Mouse (Mus musculus) lung, adult 2 months (tissue): ENCODE measurements at regions not wholly inside any gene's neighbourhood (a gene's known extent, or its start where the extent isn't known, plus 50 kb on each side); places are given as distances from the start of the nearest gene placed in this dataset.

Source experiments
- CTCF ChIP-seq: fragments of 200-500 bp; IDR thresholded peaks from 2 replicates; pipeline ENCODE4 v1.5.1; 2011; ENCODE audit warnings: mild to moderate bottlenecking, low read length, control low read depth; ENCODE audit not compliant: insufficient read depth
- POLR2A ChIP-seq: fragments of 200-500 bp; IDR thresholded peaks from 2 replicates; pipeline ENCODE4 v1.6.1; 2011; ENCODE audit warnings: low read depth, mild to moderate bottlenecking, control low read depth, low read length, borderline replicate concordance; ENCODE audit errors: extremely low read depth

GRCm38 (mm10) chr17:45830324-45830723 is 96.7 kb upstream of the 1600014C23Rik start:
- no peak for TF ChIP-seq CTCF
- TF ChIP-seq POLR2A, result no peak
